Mouse (Mus musculus): ENCODE results near the gene Gm13030. TPM values are rescaled to one million over a fixed set of nuclear protein-coding genes. Genes with fewer than 3 reads are reported as not detected.

The Gm13030 gene
- not detected for polyA plus RNA-seq (2012; fragmentation: generic; extraction: Trizol)

GRCm38 (mm10) chr4:138873864-138874263 lies at the start of gene Gm13030:
Gene Gm13030 (minus strand): TSS chr4:138873964.
- H3ac ChIP-seq (ENCODE audit: control insufficient read depth, insufficient read length), result no peak within 1 kb of the TSS
- no peaks in the 10 kb centered on the region for H3K36me3 ChIP-seq (ENCODE audit: control insufficient read depth, insufficient read depth)
- H3K79me2 ChIP-seq (ENCODE audit: control insufficient read depth, insufficient read depth), result no peaks in the 10 kb centered on the region
- H3K4me3 ChIP-seq, result no peak within 1 kb of the TSS
- no peak within 1 kb of the TSS for H3K4me2 ChIP-seq (ENCODE audit: low read depth)
- H3K27me3 ChIP-seq (ENCODE audit: control insufficient read depth, insufficient read depth, insufficient read length), result no peaks in the 10 kb centered on the region
- no peak for TF ChIP-seq TCF12 (IDR thresholded peaks at IDR 0.05; ENCODE audit: insufficient read depth, poor library complexity, severe bottlenecking)

GRCm38 (mm10) chr4:138922131-138922459 lies 48.3 kb upstream of the Gm13030 start:
- H3K27me3 ChIP-seq (ENCODE audit: control insufficient read depth, insufficient read depth, insufficient read length), result peaks cover 17% of the 10 kb centered on the region
- no peak overlapping the region for H3K4me3 ChIP-seq
- no peak for TF ChIP-seq REST (IDR thresholded peaks at IDR 0.05; ENCODE audit: insufficient read depth, insufficient read length)
- no peak for TF ChIP-seq TCF3 (IDR thresholded peaks at IDR 0.05; ENCODE audit: insufficient read length, low read depth)
- TF ChIP-seq CEBPB (IDR thresholded peaks at IDR 0.05; ENCODE audit: insufficient read depth, poor library complexity, severe bottlenecking), result no peak
- TF ChIP-seq MAX (IDR thresholded peaks at IDR 0.05; ENCODE audit: low read depth), result no peak
- no peak for TF ChIP-seq TCF12 (IDR thresholded peaks at IDR 0.05; ENCODE audit: insufficient read depth, poor library complexity, severe bottlenecking)
- no peak for TF ChIP-seq MYOG (IDR thresholded peaks at IDR 0.05; ENCODE audit: control insufficient read depth in 1 of 3, insufficient read depth in 1 of 3, insufficient read length in 2 of 3, low read depth in 2 of 3)
- no peak for TF ChIP-seq E2F4 (IDR thresholded peaks at IDR 0.05; ENCODE audit: insufficient read depth)
- TF ChIP-seq SRF (IDR thresholded peaks at IDR 0.05; ENCODE audit: control insufficient read depth, insufficient read length, low read depth), result no peak
- no peak for TF ChIP-seq MYOD1 (IDR thresholded peaks at IDR 0.05; ENCODE audit: control insufficient read depth in 1 of 3, insufficient read length in 2 of 3, low read depth in 2 of 3)
- TF ChIP-seq POLR2AphosphoS2 (IDR thresholded peaks at IDR 0.05; ENCODE audit: insufficient read length, low read depth), result no peak
- TF ChIP-seq POLR2A (IDR thresholded peaks at IDR 0.05; ENCODE audit: insufficient read length, low read depth), result no peak
- TF ChIP-seq USF1 (IDR thresholded peaks at IDR 0.05; ENCODE audit: low read depth), result no peak
- no peak overlapping the region for H3ac ChIP-seq (ENCODE audit: control insufficient read depth, insufficient read length)
- H3K79me2 ChIP-seq (ENCODE audit: control insufficient read depth, insufficient read depth), result no peaks in the 10 kb centered on the region
- no peaks in the 10 kb centered on the region for H3K36me3 ChIP-seq (ENCODE audit: control insufficient read depth, insufficient read depth)
- no peak overlapping the region for H3K4me2 ChIP-seq (ENCODE audit: low read depth)

GRCm38 (mm10) chr4:138921254-138922130 lies 47.7 kb upstream of the Gm13030 start:
- Histone ChIP-seq H3K4me3 (no peak overlapping the region), H3ac (ENCODE audit: control insufficient read depth, insufficient read length) (no peak overlapping the region), H3K4me2 (ENCODE audit: low read depth) (no peak overlapping the region), H3K79me2 (ENCODE audit: control insufficient read depth, insufficient read depth) (no peaks in the 10 kb centered on the region), H3K36me3 (ENCODE audit: control insufficient read depth, insufficient read depth) (no peaks in the 10 kb centered on the region), H3K27me3 (ENCODE audit: control insufficient read depth, insufficient read depth, insufficient read length) (peaks cover 15% of the 10 kb centered on the region)
- TF ChIP-seq E2F4 (IDR thresholded peaks at IDR 0.05; ENCODE audit: insufficient read depth) (no peak), SRF (IDR thresholded peaks at IDR 0.05; ENCODE audit: control insufficient read depth, insufficient read length, low read depth) (no peak), POLR2AphosphoS2 (IDR thresholded peaks at IDR 0.05; ENCODE audit: insufficient read length, low read depth) (no peak), TCF12 (IDR thresholded peaks at IDR 0.05; ENCODE audit: insufficient read depth, poor library complexity, severe bottlenecking) (no peak), REST (IDR thresholded peaks at IDR 0.05; ENCODE audit: insufficient read depth, insufficient read length) (no peak), MYOD1 (IDR thresholded peaks at IDR 0.05; ENCODE audit: control insufficient read depth in 1 of 3, insufficient read length in 2 of 3, low read depth in 2 of 3) (no peak), MAX (IDR thresholded peaks at IDR 0.05; ENCODE audit: low read depth) (no peak), POLR2A (IDR thresholded peaks at IDR 0.05; ENCODE audit: insufficient read length, low read depth) (no peak), TCF3 (IDR thresholded peaks at IDR 0.05; ENCODE audit: insufficient read length, low read depth) (no peak), USF1 (IDR thresholded peaks at IDR 0.05; ENCODE audit: low read depth) (no peak), CEBPB (IDR thresholded peaks at IDR 0.05; ENCODE audit: insufficient read depth, poor library complexity, severe bottlenecking) (no peak)

GRCm38 (mm10) chr4:138917282-138917681 lies 43.5 kb upstream of the Gm13030 start:
- Histone ChIP-seq H3K4me2 (ENCODE audit: low read depth) (no peak overlapping the region), H3K36me3 (ENCODE audit: control insufficient read depth, insufficient read depth) (no peaks in the 10 kb centered on the region), H3K79me2 (ENCODE audit: control insufficient read depth, insufficient read depth) (peaks cover 7% of the 10 kb centered on the region), H3ac (ENCODE audit: control insufficient read depth, insufficient read length) (no peak overlapping the region), H3K27me3 (ENCODE audit: control insufficient read depth, insufficient read depth, insufficient read length) (no peaks in the 10 kb centered on the region), H3K4me3 (no peak overlapping the region)
- TF ChIP-seq REST (IDR thresholded peaks at IDR 0.05; ENCODE audit: insufficient read depth, insufficient read length) (no peak), SRF (IDR thresholded peaks at IDR 0.05; ENCODE audit: control insufficient read depth, insufficient read length, low read depth) (no peak), POLR2A (IDR thresholded peaks at IDR 0.05; ENCODE audit: insufficient read length, low read depth) (no peak), MYOG (IDR thresholded peaks at IDR 0.05; ENCODE audit: control insufficient read depth in 1 of 3, insufficient read depth in 1 of 3, insufficient read length in 2 of 3, low read depth in 2 of 3) (no peak), CEBPB (IDR thresholded peaks at IDR 0.05; ENCODE audit: insufficient read depth, poor library complexity, severe bottlenecking) (no peak), USF1 (IDR thresholded peaks at IDR 0.05; ENCODE audit: low read depth) (no peak), MAX (IDR thresholded peaks at IDR 0.05; ENCODE audit: low read depth) (no peak), TCF3 (IDR thresholded peaks at IDR 0.05; ENCODE audit: insufficient read length, low read depth) (no peak), TCF12 (IDR thresholded peaks at IDR 0.05; ENCODE audit: insufficient read depth, poor library complexity, severe bottlenecking) (no peak), MYOD1 (IDR thresholded peaks at IDR 0.05; ENCODE audit: control insufficient read depth in 1 of 3, insufficient read length in 2 of 3, low read depth in 2 of 3) (no peak), E2F4 (IDR thresholded peaks at IDR 0.05; ENCODE audit: insufficient read depth) (no peak), POLR2AphosphoS2 (IDR thresholded peaks at IDR 0.05; ENCODE audit: insufficient read length, low read depth) (no peak)
